Mouse (Mus musculus) inflammation-experienced regulatory T-cells, adult 6 months (primary cell): Measurements from ENCODE around the gene Caln1. TPM values are rescaled to one million over a fixed set of nuclear protein-coding genes. Genes with fewer than 3 reads are reported as not detected.
"Not testable (repeated sequence)": the region's sequence is repeated elsewhere in the genome, so short reads cannot be mapped to it uniquely, and the experiment has no call there.

Experiments used
- ATAC-seq: one replicate; pipeline ENCODE4 v1.8.0; 2017
- polyA plus RNA-seq, 3 experiments: library from polyadenylated mRNA; unstranded; fragments of 100-300 nt; shearing (Covaris generic); gene quantifications; one replicate each; pipeline ENCODE4 v1.2.1; 2017

Gene Caln1
- polyA plus RNA-seq, 3 experiments from 2014 or later, result not detected

- ATAC-seq, result no peak
These were observed 193.9 kb downstream of the Caln1 start for GRCm38 (mm10) chr5:130563146-130563545.

- no peak for ATAC-seq
These were observed 196.7 kb downstream of the Caln1 start for GRCm38 (mm10) chr5:130566002-130566401.

GRCm38 (mm10) chr5:130577581-130577980 lies 208.3 kb downstream of the Caln1 start:
- no peak for ATAC-seq

- ATAC-seq, result no peak
These were observed 214.8 kb downstream of the Caln1 start for GRCm38 (mm10) chr5:130584042-130584441.

GRCm38 (mm10) chr5:130586257-130586656 lies 217.0 kb downstream of the Caln1 start:
- ATAC-seq, result no peak

- no peak for ATAC-seq
These were observed 227.3 kb downstream of the Caln1 start for GRCm38 (mm10) chr5:130596541-130596940.

- no peak for ATAC-seq
These were observed 244.4 kb downstream of the Caln1 start for GRCm38 (mm10) chr5:130613657-130614056.

- no peak for ATAC-seq
These were observed 245.0 kb downstream of the Caln1 start for GRCm38 (mm10) chr5:130614209-130614608.

- no peak for ATAC-seq
These were observed 250.8 kb downstream of the Caln1 start for GRCm38 (mm10) chr5:130620060-130620459.

- ATAC-seq, result no peak
These were observed 254.0 kb downstream of the Caln1 start for GRCm38 (mm10) chr5:130623206-130623605.

- no peak for ATAC-seq
These were observed 258.5 kb downstream of the Caln1 start for GRCm38 (mm10) chr5:130627800-130628199.

GRCm38 (mm10) chr5:130635397-130635796 lies 266.1 kb downstream of the Caln1 start:
- ATAC-seq, result no peak

GRCm38 (mm10) chr5:130641881-130642280 lies 272.6 kb downstream of the Caln1 start:
- ATAC-seq, result no peak

GRCm38 (mm10) chr5:130646126-130646525 lies 276.9 kb downstream of the Caln1 start:
- ATAC-seq, result not testable (repeated sequence)

- ATAC-seq, result no peak
These were observed 288.9 kb downstream of the Caln1 start for GRCm38 (mm10) chr5:130658141-130658540.

- no peak for ATAC-seq
These were observed 296.8 kb downstream of the Caln1 start for GRCm38 (mm10) chr5:130666091-130666490.

- no peak for ATAC-seq
These were observed 303.3 kb downstream of the Caln1 start for GRCm38 (mm10) chr5:130672588-130672987.

- ATAC-seq, result no peak
These were observed 303.8 kb downstream of the Caln1 start for GRCm38 (mm10) chr5:130673092-130673491.

GRCm38 (mm10) chr5:130677895-130678294 lies 308.6 kb downstream of the Caln1 start:
- no peak for ATAC-seq

- ATAC-seq, result no peak
These were observed 316.8 kb downstream of the Caln1 start for GRCm38 (mm10) chr5:130685911-130686658.

- no peak for ATAC-seq
These were observed 319.3 kb downstream of the Caln1 start for GRCm38 (mm10) chr5:130688385-130689138.

GRCm38 (mm10) chr5:130691349-130691748 lies 322.1 kb downstream of the Caln1 start:
- no peak for ATAC-seq

- no peak for ATAC-seq
These were observed 330.2 kb downstream of the Caln1 start for GRCm38 (mm10) chr5:130699476-130699875.

GRCm38 (mm10) chr5:130701777-130702176 lies 332.5 kb downstream of the Caln1 start:
- no peak for ATAC-seq
